Mouse (Mus musculus) midbrain, embryonic 14.5 days (tissue): ENCODE results near the gene Cmpk2. TPM values are rescaled to one million over a fixed set of nuclear protein-coding genes. Genes with fewer than 3 reads are reported as not detected.
"Not testable (repeated sequence)": the region's sequence is repeated elsewhere in the genome, so short reads cannot be mapped to it uniquely, and the experiment has no call there.

ENCODE experiments used
- ATAC-seq: fragments of 200-750 bp; cut with Nextera tagmentation; 2 replicates; pipeline ENCODE4 v1.8.0; 2017; ENCODE audit warnings: moderate number of reproducible peaks, moderate library complexity; ENCODE audit not compliant: low FRiP score, low TSS enrichment
- DNase-seq: peaks from one replicate; pipeline ENCODE4 v3.0.0-alpha.2; 2015
- H3K27ac ChIP-seq: fragments of 300-500 bp; sonication (generic); replicated peaks from 2 replicates; pipeline ENCODE4 v1.5.1; 2014; ENCODE audit warnings: mild to moderate bottlenecking, low read depth, low read length, moderate library complexity
- H3K27me3 ChIP-seq: fragments of 300-500 bp; sonication (generic); 2 replicates; pipeline ENCODE4 v1.6.1; 2014; ENCODE audit warnings: low read length, control low read depth, mixed read lengths; ENCODE audit not compliant: control insufficient read depth, insufficient read depth
- H3K36me3 ChIP-seq: fragments of 300-500 bp; sonication (generic); 2 replicates; pipeline ENCODE4 v1.6.1; 2014; ENCODE audit warnings: low read length, control low read depth; ENCODE audit not compliant: control insufficient read depth, insufficient read depth
- H3K4me1 ChIP-seq: fragments of 300-500 bp; sonication (generic); 2 replicates; pipeline ENCODE4 v1.6.1; 2014; ENCODE audit warnings: mild to moderate bottlenecking, antibody characterized with exemption, low read length, control low read depth; ENCODE audit not compliant: control insufficient read depth, insufficient read depth
- H3K4me2 ChIP-seq: fragments of 300-500 bp; sonication (generic); 2 replicates; pipeline ENCODE4 v1.6.1; 2014; ENCODE audit warnings: mild to moderate bottlenecking, low read length, moderate library complexity
- H3K4me3 ChIP-seq: fragments of 300-500 bp; sonication (generic); replicated peaks from 2 replicates; pipeline ENCODE4 v1.5.1; 2014; ENCODE audit warnings: low read depth, low read length
- H3K9ac ChIP-seq: fragments of 300-500 bp; sonication (generic); replicated peaks from 2 replicates; pipeline ENCODE4 v1.6.1; 2014; ENCODE audit warnings: mild to moderate bottlenecking, low read length, moderate library complexity
- H3K9me3 ChIP-seq: fragments of 300-500 bp; sonication (generic); 2 replicates; pipeline ENCODE4 v1.6.1; 2016; ENCODE audit warnings: low read length, control low read depth, mixed read lengths; ENCODE audit not compliant: control insufficient read depth
- WGBS: fragments of 180-500 bp; shearing (Covaris S2); extraction: QIAGEN DNeasy Blood & Tissue Kit; methylation state at CpG from one replicate; pipeline ENCODE4 v1.1.7; 2014; 5-methylcytosine and 5-hydroxymethylcytosine counted together
- polyA plus RNA-seq: library from polyadenylated mRNA; unstranded; fragments of >200 nt; fragmentation: Nextera tagmentation; extraction: Ambion mirVana; gene quantifications from 2 replicates; pipeline ENCODE4 v1.2.1, GENCODE M21; 2014

Gene Cmpk2
- polyA plus RNA-seq, 1 experiment from 2014 or later = 14.6 TPM

GRCm38 (mm10) chr12:26471376-26471775 lies 2.4 kb downstream of the Cmpk2 start:
- WGBS = 79% methylated on average over 3 of the region's 3 CpGs
- no peaks in the 10 kb centered on the region for H3K36me3 ChIP-seq
- H3K4me3 ChIP-seq = no peak overlapping the region
- no peaks in the 10 kb centered on the region for H3K27me3 ChIP-seq
- no peak overlapping the region for H3K27ac ChIP-seq
- 0 out of 2 replicates have a peak, but pooled peaks cover 17% of the 10 kb centered on the region for H3K4me1 ChIP-seq
- ATAC-seq = no peak
- DNase-seq = no peak
- no peak overlapping the region for H3K4me2 ChIP-seq
- no peak overlapping the region for H3K9ac ChIP-seq
- H3K9me3 ChIP-seq = no peaks in the 10 kb centered on the region

GRCm38 (mm10) chr12:26472770-26473481 lies 3.9 kb downstream of the Cmpk2 start:
- WGBS = 88% methylated on average over 3 of the region's 3 CpGs
- H3K27ac ChIP-seq = no peak overlapping the region

GRCm38 (mm10) chr12:26473746-26474145 lies 4.7 kb downstream of the Cmpk2 start:
- Histone ChIP-seq H3K4me2 (no peak overlapping the region), H3K27ac (no peak overlapping the region), H3K9me3 (no peaks in the 10 kb centered on the region), H3K9ac (no peak overlapping the region), H3K36me3 (no peaks in the 10 kb centered on the region), H3K4me3 (no peak overlapping the region), H3K27me3 (no peaks in the 10 kb centered on the region), H3K4me1 (0 out of 2 replicates have a peak, but pooled peaks cover 17% of the 10 kb centered on the region)
- DNase-seq = no peak
- ATAC-seq = no peak
- WGBS = 91% methylated on average over 6 of the region's 6 CpGs

More at GRCm38 (mm10) chr12:26472770-26473481, 3.9 kb downstream of the Cmpk2 start:
- no peak for DNase-seq
- Histone ChIP-seq H3K4me1 (0 out of 2 replicates have a peak, but pooled peaks cover 17% of the 10 kb centered on the region), H3K9me3 (no peaks in the 10 kb centered on the region), H3K9ac (no peak overlapping the region), H3K36me3 (no peaks in the 10 kb centered on the region), H3K4me2 (no peak overlapping the region), H3K4me3 (no peak overlapping the region), H3K27me3 (no peaks in the 10 kb centered on the region)
- ATAC-seq = no peak

- Histone ChIP-seq H3K36me3 (no peaks in the 10 kb centered on the region), H3K9me3 (no peaks in the 10 kb centered on the region), H3K9ac (no peak overlapping the region), H3K4me1 (no peaks in the 10 kb centered on the region), H3K4me2 (no peak overlapping the region), H3K4me3 (no peak overlapping the region), H3K27ac (no peak overlapping the region), H3K27me3 (no peaks in the 10 kb centered on the region)
- no peak for ATAC-seq
- DNase-seq = no peak
- 60% methylated on average over 5 of the region's 5 CpGs for WGBS
Measured at GRCm38 (mm10) chr12:26477198-26477597, 8.2 kb downstream of the Cmpk2 start.

GRCm38 (mm10) chr12:26478196-26479004 lies 9.4 kb downstream of the Cmpk2 start:
- DNase-seq = no peak
- Histone ChIP-seq H3K4me1 (no peaks in the 10 kb centered on the region), H3K9me3 (no peaks in the 10 kb centered on the region)

GRCm38 (mm10) chr12:26485738-26486580 lies 17.0 kb downstream of the Cmpk2 start:
- H3K9ac ChIP-seq, H3K9me3 ChIP-seq, ATAC-seq, H3K36me3 ChIP-seq, H3K4me1 ChIP-seq, H3K4me2 ChIP-seq, DNase-seq, H3K27me3 ChIP-seq, H3K4me3 ChIP-seq, H3K27ac ChIP-seq: not testable (repeated sequence)
- WGBS = 95% methylated on average over 12 of the region's 12 CpGs

More at GRCm38 (mm10) chr12:26478196-26479004, 9.4 kb downstream of the Cmpk2 start:
- Histone ChIP-seq H3K4me2 (no peak overlapping the region), H3K9ac (no peak overlapping the region), H3K27me3 (no peaks in the 10 kb centered on the region), H3K4me3 (no peak overlapping the region), H3K36me3 (no peaks in the 10 kb centered on the region), H3K27ac (no peak overlapping the region)
- 91% methylated on average over 18 of the region's 18 CpGs for WGBS
- ATAC-seq = no peak

- H3K27me3 ChIP-seq = no peaks in the 10 kb centered on the region
- peaks cover 4% of the 10 kb centered on the region for H3K4me1 ChIP-seq
- no peaks in the 10 kb centered on the region for H3K36me3 ChIP-seq
- no peak overlapping the region for H3K9ac ChIP-seq
- H3K4me2 ChIP-seq = 0 out of 2 replicates have a peak overlapping the region, but pooled peaks have one; percentile 14
- H3K9me3 ChIP-seq = no peaks in the 10 kb centered on the region
- 41% methylated on average over 14 of the region's 14 CpGs for WGBS
- DNase-seq (peak; percentile 84), ATAC-seq (no peak)
- no peak overlapping the region for H3K4me3 ChIP-seq
- H3K27ac ChIP-seq = no peak overlapping the region
Measured at GRCm38 (mm10) chr12:26487874-26488616, 19.0 kb downstream of the Cmpk2 start.
